Mouse (Mus musculus): ENCODE data around the gene Cst13.
"Not testable (repeated sequence)": the region's sequence is repeated elsewhere in the genome, so short reads cannot be mapped to it uniquely, and the experiment has no call there.

Gene Cst13

DNA sequence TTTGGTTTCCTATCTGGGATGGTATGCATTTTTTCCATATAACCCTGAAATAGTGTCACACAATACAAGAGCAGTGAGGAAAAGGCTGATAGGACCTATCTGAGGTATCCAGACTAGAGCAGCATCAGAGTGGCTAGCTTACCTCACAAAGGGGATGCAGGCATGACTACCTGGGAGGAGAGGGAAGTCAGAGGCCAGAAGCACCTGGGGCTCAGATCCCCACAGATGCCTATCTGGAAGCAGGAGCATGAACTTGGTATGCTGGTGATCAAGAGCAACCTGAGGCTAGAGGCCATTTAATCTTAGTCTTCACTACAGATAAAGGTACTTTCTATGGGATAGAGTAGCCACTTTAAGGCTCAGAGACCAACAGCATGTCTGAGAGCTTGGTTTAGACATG is at the start of gene Cst13:
Cst13 (plus strand) TSS at position 173 of the 400 bp plus-strand sequence.
- DNase-seq = no peak

DNA sequence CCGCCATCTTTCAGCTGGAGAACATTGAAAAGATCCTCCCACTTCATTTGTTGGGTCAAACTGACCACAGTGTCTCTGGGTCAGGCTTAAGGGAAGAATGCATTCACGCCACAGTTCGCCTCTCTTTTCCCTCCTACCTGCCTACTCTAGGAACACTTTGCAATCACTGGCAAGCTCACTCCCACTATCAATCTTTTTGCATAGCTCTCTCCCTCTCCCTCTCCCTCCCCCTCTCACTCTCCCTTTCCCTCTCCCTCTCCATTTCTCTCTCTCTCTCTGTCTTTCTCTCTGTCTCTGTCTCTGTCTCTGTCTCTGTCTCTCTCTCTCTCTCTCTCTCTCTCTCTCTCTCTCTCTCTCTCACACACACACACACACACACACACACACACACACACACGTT is 48.5 kb upstream of the Cst13 start, which contains the start of gene Cst11:
Cst11 (minus strand) TSS at position 101 of the 400 bp plus-strand sequence.
- not testable (repeated sequence) for DNase-seq

DNA sequence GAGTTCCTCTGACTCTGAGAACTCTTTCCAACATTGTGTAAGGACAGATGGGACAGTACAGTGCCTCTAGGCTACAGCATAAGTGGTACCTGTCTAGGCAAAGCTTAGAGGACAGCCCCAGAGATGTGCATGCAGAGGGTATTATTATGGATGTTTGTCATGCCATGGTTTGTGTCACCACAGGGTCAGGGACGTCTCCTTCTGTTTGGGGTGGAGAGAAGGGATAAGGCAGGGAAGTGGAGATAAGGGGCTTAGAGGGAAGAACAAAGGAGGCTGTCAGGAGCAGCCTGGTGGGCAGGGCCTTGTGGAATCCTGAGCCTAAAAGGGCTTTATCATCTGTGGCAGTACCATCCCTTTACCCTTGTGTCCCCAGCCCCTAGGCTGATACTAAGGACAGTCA is 38.2 kb upstream of the Cst13 start, which contains the start of gene 8030411F24Rik:
8030411F24Rik (plus strand) TSS at position 301 of the 400 bp plus-strand sequence.
- DNase-seq = no peak

DNA sequence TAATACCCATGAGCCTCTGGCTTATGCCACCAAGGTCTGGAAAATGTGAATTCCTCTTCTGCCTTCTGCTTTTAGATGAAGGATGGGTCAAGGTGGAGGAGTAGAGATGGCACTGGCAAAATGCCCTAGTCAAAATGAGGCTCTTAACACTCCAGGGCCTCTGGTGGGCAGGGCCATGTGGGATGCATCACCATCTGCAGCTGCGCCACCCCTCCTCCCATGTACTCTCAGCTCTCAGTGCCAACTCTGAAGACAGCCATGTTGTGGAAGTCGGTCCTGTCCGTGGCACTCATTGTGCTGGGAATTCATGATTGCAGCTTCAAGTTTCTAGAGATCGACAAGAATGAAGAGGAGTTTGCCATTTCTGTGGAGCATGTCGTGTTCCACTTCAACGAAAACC is 30.7 kb upstream of the Cst13 start, which contains the start of gene Cst12:
Cst12 (plus strand) TSS at position 220 of the 400 bp plus-strand sequence.
- no peak for DNase-seq

DNA sequence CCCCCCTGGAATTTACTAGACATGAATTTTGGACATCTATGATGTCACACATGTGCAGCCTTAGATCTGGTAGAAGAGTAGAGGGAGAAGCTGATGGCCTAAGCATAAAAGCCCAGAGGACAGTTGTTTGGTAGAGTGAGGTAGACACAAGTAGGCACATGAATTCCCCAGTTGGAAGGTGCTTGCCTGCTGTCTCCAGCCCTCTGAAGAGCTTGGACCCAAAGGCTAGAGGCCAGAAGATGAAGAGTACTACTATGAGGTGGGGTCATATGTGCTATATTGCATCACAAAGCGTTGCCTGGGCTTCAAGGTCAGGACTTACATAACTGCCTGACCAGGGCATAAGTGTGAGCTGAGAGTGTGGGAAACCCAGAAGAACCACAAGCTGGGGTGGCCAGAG is 21.4 kb upstream of the Cst13 start, which contains the start of gene Cst8:
Cst8 (plus strand) TSS at position 301 of the 400 bp plus-strand sequence.
- no peak for DNase-seq

DNA sequence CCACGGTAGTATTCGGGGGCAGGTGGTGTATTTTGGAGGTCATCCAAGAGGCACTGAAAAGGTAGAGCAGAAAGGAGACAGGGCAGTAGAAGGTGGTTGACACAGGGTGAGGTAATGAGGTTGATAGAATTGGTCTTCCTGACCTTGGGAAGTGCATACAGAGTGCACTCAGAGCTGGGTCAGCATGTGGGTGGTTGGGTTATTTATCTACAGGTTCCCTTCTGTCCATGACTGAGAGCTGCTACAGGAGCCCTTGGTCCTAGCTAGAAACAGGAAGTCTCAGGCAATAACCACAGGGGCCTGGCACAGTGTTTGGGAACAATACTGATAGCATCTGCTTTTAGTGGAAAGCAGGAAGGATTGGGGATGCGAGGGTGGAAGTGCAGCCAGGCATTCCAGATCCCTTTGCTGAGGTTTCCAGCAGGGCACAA is 18.4 kb upstream of the Cst13 start:
- DNase-seq = no peak

DNA sequence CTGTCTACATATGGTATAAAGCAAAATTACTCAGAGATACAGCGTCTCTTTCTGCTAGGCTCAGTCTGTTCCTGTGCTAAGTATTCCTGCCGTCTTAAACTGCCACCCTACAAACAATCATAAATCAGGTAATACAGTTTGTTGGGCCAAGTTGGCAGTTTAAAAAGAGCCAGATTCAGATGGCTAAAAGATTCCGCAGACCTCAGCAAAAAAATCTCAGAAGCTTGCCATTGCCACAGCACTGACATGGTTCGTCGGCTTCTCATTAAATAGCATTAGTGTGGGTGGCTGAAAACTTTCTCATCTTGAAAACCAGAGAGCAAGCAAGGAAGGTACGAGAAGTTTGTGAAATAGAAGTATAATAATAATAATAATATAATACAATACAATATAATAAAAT is 13.2 kb upstream of the Cst13 start:
- DNase-seq = no peak

DNA sequence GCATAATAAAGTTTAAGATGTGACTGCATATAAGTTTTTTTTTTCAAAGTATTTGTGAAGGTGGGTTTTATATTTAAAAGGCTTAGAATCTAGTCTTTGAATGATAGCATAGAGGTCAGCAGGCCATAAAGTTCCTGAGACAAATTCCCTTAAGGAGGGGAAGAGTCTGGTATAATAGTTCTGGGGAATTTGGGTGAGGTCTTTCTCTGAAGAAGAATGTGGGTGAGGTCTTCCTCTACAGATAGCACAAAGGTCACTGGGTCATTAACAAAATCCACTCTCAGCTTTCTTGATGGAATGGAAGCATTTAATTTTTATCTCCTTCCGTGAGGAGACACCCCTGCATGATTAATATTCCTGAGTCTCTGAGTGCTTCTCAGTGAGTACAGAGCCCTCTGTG is 6.1 kb downstream of the Cst13 start:
- no peak for DNase-seq

DNA sequence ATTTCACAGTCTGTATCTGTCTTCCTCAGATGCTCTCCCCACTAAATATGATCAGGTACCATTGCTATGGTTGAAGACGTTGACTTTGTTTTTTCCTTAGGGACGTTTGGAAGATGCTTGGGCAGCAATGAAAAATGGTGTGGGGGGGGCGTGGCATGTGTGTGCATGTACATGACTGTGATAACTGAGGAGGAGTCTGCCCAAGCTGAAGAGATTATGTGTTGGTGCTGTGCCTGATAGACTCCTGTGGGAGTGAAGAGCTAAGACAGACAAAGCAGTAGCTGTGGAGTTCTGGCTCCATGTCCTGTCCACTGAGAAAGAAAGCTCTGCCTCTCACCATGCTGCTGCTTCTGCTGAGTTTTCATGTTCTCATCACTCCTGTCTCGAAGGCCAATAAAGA is 15.0 kb downstream of the Cst13 start, which contains the start of gene Cst9:
Cst9 (plus strand) TSS at position 236 of the 400 bp plus-strand sequence.
- no peak for DNase-seq

DNA sequence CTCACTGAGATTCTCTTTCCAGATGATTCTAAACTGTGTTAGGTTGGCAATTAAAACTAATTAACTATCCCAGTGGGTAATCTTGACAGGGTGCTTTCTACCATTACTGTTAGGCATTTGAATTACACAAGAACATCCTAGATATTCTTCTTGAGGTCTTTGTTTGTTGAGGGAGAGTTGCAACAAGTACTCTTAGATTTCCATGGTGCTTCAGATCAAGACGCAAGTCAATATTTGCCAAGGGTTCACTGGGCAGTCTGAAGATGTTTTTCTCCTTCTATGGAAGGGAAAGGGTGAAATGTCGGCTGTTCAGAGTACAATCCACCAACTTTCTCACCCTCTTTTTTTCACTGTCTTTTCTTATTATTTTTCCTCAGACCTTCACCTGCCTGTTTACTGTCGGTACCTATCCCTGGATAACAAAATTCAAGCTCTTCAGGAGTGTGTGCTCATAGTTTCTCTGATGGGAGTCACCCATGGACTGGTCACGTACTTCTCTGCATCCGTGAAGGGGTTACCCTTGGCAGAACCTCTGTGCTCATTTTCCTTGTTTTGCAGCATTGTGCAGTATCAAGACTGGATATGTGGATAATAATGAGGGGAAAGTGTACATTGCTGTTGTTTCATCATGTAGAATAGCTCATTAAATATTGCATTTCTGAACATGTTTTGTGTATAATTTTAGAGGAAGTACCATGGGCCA is 18.3 kb downstream of the Cst13 start:
- no peak for DNase-seq

DNA sequence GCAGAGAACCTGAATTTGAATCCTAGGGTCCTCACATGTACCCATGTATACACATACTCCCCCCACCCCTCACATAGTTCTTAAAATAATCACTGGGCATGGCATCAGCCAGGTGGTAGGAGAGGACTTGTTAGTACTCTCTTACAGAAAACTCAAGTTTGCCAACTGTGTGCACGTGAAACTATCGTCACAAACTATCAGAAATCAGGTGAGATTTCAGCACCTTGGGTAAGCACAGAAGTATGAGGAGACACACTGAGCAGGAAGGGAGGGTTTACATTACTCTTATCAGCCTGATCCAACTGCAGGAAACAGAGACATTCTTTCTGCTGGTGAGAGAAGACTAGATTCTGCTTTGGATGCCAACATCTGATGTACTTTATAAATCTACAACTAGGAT is 19.3 kb downstream of the Cst13 start:
- no peak for DNase-seq

DNA sequence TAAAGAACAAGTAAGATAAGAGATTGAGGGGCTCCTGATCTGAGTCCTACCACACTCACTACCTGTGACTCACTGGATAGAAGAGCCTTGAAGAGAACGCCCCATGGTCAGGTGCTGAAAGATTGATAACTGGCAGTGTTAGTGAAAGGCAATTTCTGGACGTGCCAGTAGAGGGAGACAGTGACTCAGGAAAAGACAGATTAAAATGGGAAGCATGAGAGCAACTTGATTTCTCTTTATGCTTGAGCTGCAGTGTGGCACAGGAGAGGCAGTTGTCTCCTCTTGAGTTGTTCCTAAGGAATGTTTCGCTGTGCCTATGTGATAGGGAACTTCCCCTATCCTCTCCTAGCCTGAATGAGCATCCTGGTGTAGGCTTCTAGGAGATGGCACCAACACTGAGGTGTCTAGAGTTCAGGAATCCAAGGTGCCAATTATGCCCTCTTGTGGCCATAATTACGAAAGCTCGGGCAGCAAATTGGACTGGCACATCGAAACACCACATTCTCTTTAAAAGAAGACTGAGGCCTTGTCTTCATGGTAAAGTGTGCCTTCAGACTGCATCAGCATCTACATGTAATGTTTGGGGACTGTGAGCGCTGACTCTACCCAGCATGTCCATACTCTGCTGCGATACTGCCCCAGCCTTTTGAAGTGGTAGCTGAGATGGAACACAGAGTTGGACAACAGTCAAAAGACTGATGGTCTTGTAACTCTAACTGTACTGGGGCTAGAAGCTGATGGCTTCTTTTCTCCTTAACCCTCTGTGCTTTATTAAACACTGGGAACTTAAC is 31.4 kb downstream of the Cst13 start:
- DNase-seq = peak; percentile 85

DNA sequence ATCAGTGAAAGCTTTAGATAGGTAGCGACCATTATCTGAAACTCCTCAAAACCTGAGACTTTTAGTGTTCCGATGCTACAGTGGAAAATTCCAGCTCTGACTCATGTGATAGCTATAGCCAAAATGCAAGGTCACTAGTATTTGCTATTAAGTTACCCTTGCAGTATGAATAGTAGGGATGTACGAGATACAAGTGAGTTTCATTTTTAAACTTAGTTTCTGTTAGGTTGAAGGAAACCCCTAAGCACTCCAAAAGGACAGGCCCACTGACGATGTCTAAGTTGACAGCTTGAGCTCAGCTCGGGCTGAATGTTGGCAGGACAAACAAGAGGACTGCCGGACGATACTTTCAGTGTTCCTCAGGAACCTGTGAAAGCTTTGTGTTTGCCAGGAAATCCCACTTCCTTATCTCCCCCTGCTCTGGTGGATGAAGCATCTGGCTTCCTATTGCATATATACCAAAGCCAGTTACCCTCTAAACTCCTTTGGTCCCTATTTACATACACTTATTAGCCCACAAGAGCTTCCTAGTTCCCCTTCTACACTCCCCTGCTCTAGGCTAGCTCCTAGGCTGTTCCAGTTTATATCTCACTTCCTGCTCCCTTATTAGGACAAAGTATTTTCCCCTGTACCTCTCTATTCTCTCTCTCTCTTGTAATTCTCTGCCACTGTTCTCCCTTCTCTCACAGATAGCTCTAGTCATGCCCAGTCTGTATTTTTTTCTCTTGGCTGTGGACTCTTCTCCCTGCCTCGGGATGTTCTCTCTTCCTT is 36.9 kb downstream of the Cst13 start:
- DNase-seq = no peak

DNA sequence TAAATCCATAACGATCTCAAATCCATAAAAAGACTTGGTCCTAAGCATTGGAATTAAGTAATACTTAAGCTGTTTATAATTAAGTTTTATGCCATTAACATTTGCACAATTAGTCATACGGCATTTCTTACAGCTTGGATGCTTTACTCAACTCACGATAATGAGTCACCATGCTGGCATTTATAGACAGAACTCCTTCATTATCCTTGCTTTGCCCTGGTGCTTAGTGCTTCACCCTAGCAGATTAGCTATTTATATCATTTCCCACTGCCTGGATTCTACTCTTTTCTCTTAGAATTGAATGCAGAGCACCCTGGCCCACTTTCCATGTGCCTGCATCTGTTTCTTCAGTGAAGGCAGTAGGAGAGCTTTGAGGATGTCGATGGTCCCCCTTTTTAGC is 37.6 kb downstream of the Cst13 start:
- no peak for DNase-seq

DNA sequence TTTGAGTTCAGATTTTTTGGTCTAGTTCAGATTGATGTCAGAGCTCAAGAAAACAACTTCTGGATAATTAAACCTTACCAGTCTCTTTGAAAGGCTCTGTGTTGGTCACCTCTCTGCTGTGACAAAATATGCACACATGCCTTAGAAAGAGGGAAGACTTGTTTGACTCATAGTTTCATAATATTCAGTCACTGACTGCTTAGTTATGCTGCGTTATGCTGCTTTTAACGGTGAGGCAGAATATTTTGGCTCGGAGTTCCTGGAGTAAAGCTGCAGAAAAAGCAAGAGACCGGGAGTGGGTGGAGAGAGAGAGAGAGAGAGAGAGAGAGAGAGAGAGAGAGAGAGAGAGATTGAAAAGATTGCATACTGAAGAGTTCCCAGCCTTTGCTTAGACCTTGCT is 41.1 kb downstream of the Cst13 start:
- DNase-seq = no peak

DNA sequence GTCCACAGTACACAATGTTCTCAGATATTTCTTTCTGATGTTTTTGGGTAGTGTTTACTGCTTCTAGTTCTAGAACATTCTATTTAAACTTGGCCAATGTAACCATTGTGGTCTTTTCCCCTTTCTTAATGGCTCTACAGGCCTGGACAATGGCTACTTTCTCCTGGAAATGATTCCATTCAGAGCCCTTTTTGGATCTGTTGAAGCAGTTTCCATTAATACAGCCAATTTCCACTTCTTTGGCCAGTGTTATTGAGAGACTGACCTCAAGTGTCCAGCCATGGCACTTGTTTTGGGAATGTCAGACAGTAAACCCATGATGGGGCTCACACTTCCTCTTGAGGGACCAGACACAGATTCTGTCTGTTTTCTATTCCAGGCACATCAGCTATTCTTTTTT is 41.8 kb downstream of the Cst13 start:
- DNase-seq = no peak

DNA sequence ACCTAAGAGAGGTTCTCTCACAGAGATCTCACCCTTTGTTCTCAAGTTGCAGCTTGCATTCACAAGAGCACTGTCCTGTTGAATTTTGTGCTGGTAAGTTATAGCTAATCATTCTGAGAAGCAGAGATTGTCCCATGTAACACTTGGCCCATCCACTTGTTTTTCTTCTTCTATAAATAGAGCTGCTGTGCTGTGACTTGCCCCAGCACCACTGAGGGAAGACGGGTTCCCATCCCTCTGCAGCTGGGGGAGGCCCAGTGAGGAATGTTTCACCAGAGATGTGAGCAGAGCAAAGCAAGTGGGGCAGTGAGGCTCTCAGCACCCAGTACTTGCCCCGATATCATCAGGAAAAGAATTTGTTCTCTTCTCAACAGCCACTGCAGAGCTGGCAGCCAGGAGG is 45.1 kb downstream of the Cst13 start, which contains the start of gene 9230104L09Rik:
9230104L09Rik (minus strand) TSS at position 73 of the 400 bp plus-strand sequence.
- DNase-seq = no peak

DNA sequence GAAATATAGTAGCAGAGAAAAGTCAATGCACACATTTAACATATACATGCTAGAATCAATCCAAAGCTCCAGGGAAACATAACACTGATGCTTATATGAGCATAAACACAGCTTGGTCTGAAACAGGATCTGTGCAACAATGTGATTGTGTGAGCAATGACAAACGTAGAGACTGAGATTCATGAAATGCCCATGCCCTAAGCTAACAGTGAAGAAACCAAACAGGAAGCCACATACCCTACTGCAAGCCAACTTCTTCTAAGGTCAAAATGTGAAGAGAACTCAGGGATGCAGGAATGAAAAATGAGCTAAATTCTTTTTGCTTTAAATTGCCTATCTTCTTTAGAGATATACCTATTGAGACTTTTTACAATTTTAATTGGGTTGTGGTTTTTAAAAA is 49.1 kb downstream of the Cst13 start:
- no peak for DNase-seq

DNA sequence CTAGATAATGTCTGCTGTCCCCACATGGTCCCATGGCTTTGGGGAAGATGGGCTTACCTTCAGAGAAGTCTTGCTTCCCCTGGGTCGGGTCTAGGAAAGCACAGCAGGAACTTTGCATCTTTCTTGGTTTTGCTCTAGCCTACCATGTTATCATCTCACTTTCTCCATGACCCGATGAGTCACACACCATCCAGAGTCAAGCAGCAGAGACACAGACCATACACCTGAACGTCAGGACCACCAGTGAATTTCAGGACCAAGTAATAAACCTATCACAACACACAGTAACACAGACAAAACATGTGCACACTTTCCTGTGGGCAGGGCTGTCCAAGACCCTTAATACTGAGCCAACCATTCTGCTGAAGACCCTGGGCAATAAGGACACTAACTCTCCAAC is 50.6 kb downstream of the Cst13 start:
- DNase-seq = no peak

DNA sequence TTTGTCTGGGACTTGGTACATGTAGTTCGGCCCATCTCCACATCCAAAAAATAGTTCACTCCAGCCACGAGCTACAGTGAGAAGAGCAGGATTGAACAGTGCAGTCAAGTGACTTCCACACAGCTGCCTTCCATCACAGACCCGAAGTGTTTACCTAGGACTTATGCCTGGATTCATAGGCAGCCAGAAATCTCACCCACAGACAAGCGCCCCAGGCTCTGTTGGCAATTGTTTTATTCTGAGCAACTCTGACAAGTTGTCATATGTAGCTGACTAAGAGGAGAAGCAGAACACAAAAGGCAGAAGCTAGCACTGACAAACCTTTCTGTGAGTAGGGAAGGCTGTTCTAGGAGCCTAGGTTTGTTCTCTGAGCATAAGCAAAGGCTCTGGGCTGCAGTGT is 53.0 kb downstream of the Cst13 start:
- no peak for DNase-seq

DNA sequence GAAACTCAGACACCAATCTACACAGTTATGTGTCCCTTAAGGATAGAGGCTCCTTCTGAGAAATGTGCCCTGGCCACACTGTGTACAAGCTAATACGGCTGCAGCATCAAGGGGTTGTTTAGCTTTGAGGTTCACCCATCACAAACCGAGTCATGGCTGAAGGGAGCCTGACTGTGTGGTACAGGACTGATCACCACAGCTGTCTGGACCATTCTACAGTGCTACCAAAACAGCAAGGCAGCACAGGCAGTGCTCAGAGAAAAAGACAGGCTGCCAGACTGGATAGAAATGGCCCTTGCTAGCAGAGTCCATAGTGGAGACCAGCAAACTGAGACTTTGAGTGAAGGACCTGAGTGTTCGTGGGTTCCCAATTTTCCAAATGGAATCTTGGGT is 54.3 kb downstream of the Cst13 start:
- no peak for DNase-seq

DNA sequence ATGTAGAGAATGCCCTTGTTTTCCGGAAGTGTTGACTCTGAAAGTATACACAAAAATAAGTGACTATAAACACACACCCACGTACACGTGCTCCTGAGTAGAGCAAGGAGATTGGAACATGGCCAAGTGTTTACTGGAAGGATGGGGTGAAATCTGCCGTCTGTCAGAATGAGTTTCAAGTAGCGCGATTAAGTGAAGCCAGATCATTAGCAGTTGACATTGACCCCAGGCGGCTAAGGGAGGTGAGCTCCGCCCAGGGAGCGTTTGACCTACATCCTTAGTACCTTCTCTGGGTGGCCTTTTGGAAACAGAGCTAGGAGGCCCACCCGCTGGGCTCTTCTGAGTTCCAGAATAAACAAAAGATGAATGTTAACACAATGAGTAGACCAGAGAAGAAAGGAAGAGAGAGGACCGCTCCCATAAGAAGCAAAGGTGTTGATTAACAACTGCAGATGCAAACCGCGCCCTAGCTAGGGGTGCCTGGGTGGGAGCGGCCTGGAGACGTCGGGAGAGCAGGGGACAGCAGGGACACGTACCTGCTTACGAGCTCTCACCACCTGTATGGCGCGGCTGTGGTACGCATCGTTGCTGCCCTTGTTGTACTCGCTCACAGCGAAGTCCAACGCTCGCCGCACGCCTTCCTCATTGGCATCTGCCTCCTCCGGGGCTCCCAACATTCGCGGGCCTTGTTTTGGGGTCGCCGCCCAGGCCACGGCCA is 54.9 kb downstream of the Cst13 start:
- DNase-seq = peak; percentile 35

Data from kidney, postnatal 14 days (tissue).